Mouse (Mus musculus) mouse trophoblast stem cell (cell line): ENCODE results near the gene Mamdc2.

Experiments used
- in situ Hi-C, 2 experiments: fragments of 300-500 bp; cut with MseI, MboI; formaldehyde crosslinking; loops; 2 replicates in 1 of 2; 3 replicates in 1 of 2; pipeline ENCODE4 v1.15.1; 2025

The Mamdc2 gene

GRCm38 (mm10) chr19:23435731-23436130 is 12.5 kb downstream of the Mamdc2 start:
- in situ Hi-C loops = no loop called here

- in situ Hi-C loops = no loop called here
Observed at GRCm38 (mm10) chr19:23434433-23434832, 13.8 kb downstream of the Mamdc2 start.

DNA sequence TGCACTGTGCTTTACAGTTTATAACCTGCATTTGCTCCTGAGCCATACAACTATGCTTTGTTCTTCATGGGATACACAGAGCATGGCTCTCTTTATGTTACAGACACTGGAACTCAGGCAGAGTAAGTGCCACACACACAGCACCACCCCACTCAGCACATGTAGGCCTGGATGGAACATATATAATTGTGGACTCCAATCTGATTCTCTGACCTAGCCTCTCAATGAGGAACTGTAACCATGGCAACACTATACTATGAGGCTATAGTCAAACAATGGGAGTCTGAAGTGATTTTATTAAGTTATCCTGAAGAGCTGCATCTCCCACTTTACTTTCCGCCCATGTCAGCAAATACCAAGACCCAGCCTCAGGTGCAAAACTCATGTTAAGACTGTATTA is 30.6 kb downstream of the Mamdc2 start:
- in situ Hi-C loops = no loop called here

DNA sequence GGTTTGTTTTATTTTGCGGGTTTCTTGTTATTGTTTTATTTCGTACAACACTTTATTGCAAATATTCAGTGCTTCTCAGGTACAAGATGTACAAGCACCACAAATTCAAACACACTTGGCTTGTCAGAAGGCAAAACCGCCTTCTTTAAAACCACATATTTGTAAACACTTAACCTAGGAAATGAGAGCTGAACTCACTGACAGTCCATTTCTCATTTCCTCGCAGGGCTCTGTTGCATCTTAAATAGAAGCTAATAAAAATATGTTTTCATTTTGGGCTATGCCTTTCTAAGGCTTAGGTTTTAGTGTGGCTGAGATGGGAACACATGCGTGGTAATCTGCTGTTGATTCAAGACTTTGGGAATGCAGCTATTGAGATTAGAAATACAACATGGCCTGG is 37.4 kb downstream of the Mamdc2 start:
- in situ Hi-C loops = no loop called here

GRCm38 (mm10) chr19:23410328-23410727 is 37.9 kb downstream of the Mamdc2 start:
- in situ Hi-C loops = no loop called here

DNA sequence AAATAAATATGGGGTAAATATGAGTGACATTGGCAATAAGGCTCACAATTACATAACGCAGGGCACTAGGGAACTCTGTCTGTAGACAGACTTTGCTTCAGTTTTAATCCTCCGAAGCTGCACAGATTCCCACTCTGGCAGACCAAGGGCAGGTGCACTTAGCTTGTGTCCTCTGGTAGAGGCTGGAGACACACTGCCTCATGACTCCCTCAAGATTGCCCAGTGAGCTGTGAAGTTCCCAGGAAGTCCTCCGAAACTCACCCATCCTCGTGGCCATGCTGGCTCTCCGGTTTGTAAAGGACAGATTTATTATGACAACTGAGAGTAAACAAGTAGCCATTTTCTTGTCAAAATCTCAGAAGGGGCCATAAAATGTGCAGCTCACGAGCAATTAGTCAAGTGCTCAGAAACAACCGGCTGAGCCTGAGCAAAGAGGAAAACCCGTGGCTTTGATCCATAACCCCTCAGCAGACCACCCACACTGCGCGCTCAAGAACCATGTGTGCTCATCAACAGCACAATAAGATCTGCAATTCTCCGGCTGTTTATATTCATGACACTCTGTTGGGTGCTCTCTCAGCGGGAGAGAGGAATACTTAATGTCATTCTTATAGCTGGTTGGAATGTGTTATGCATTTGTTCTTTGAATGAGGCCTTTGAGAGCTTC is 46.6 kb downstream of the Mamdc2 start:
- in situ Hi-C loops = no loop called here

GRCm38 (mm10) chr19:23400485-23400884 is 47.8 kb downstream of the Mamdc2 start:
- in situ Hi-C loops = no loop called here

DNA sequence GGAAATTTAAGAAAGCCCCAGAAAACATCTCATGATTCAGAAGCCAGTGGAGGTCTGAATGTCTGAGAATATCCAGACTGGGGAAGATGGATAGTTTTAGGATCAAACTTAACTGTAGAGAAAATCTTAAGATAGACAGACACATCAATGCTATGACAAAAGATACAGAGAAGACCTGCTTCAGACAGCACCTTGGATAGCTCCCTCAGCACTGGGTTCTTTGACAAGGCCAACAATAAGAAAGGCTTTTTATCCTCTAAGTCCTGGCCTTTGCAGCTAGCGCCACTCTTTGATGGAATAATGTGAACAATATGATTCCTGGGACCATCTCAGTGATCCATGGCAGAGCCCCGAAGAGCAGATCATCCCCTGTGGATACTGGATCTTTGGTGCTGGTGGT is 52.3 kb downstream of the Mamdc2 start:
- in situ Hi-C loops = no loop called here

DNA sequence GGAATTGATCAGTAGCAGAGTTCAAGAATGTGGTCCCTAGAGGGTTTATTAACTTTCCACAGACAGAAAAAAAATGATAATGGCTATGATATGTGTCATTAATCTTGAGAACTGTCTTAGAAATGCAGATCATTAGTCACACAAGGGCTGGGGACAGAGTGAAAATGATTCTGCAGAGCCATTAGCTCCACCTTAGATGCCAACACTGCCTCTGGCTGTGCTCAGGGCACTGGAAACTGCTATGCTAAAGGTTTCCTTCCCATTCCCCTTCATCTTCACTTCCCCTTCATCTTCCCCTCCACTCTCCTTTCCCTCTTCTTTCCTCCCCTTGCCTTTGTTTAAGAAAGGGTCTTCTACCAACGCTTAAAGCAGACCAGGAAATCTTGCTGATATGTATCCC is 53.6 kb downstream of the Mamdc2 start:
- in situ Hi-C loops = no loop called here

DNA sequence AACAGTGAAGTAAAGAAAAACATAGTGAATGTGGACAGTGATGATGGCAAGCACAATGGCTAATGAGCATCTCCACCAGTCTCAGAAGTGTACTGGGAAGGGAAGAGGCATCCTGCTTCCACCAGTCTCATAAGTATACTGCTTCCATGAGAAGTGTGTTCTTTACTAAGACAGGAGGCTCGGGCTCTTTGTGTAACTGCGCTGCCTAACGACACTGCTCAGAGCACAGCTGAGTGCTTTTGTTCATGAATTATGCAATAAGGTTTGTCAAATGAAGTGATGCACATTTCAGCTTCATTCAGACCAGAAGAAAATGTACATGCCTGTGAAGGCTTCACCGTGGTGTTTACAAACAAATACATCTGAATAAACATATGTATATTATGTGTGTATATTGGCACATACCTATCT is 59.4 kb downstream of the Mamdc2 start:
- in situ Hi-C loops = no loop called here

DNA sequence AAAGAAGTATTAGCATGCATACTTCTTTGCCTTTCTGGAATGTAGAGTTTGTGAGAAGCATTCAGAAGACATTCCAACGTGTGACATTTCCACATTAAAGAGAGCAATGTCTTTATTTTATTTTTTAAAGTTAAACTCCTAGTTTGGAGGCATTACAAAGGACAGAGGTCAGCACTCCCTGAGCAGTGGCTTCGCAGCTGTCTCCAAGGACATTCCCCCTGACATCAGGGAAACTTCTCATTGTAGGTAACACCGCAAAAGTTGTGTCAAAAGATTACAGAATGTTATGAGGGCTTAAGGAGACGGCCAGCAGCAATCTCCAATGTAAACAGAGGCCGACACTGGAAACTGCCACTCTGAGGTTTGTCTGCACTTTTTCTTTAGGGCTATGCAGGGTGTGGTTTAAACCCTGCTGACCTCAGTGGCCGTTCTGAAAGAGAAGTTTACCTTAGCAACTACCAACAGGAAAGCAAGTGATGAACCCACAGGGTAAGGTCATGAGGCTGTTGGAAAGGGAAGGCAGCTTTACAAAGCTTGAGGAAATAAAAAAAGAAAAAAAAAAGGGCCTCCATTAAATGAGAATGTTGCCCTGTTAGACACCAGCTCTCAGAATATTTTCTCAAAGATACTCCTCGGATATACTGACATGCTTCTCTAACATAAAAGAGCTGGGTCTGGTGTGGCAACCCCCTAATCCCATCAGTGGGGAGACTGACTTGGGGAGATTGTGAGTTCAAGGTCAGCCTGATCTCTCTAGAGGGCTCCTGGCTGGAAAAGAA is 60.0 kb downstream of the Mamdc2 start:
- in situ Hi-C loops = no loop called here

GRCm38 (mm10) chr19:23382396-23382795 is 65.8 kb downstream of the Mamdc2 start:
- in situ Hi-C loops = no loop called here

DNA sequence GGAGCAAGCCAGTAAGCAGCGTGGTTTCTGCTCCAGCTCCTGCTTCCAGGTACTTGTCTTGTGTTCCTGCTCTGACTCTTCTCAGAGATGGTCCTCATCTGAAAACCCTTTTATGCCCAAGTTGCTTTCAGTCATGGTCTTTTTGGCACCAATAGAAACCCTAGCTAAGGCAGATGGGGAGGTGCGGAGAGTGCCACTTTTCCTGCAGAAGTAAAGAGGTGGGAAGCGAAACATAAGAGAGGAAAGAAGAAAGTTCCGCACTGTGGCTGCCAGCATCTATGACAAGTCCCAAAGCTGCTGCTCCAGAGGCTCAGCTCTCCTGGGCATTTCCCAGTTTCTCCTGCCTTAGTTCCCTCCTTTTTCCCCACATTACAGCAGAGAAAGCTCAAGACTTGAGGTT is 67.3 kb downstream of the Mamdc2 start:
- in situ Hi-C loops = no loop called here

- in situ Hi-C loops = loop anchor here (10.0 kb wide), 2 partner anchors 135 to 145 kb away; no protein-coding TSS in a partner anchor
Observed at GRCm38 (mm10) chr19:23379752-23380504, 68.3 kb downstream of the Mamdc2 start.

DNA sequence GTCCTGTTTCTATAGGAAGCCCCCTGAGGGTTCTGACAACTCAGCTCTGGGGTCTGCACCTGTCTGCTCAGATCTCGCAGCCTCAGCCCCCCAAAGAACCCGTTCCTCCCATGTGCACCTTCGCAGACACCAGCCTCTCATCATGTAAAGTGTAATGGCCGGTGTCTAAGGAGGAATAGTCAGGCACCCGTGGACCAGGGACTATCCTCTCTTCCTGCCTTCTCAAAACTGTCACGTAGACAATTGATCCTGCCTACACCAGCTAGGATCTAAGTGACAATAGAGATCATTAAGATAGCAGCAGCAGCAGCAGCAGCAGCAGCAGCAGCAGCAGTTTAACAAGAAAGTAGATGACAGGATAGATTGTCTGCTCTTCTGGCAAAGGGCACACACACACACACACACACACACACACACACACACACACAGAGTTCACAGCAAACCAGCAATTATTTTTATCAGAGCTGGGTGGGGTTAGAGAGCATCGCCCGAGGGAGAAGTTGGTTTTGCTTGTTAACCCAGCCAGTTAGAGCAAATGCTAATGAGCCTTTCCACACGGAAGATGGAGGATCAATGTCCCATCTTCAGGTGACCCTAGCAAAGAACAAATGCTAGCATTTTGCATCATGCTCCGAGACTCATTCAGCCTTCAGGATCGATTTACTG is 71.6 kb downstream of the Mamdc2 start:
- in situ Hi-C loops = loop anchor here (10.0 kb wide), 2 partner anchors 138 to 148 kb away; no protein-coding TSS in a partner anchor

GRCm38 (mm10) chr19:23374941-23375656 is 73.1 kb downstream of the Mamdc2 start:
- in situ Hi-C loops = loop anchor here (10.0 kb wide), 2 partner anchors 140 to 150 kb away; no protein-coding TSS in a partner anchor

GRCm38 (mm10) chr19:23373728-23374127 is 74.5 kb downstream of the Mamdc2 start:
- in situ Hi-C loops = loop anchor here (10.0 kb wide), 2 partner anchors 141 to 151 kb away; no protein-coding TSS in a partner anchor

- in situ Hi-C loops = loop anchor here (10.0 kb wide), 2 partner anchors 142 to 152 kb away; no protein-coding TSS in a partner anchor
Observed at GRCm38 (mm10) chr19:23373287-23373686, 75.0 kb downstream of the Mamdc2 start.

DNA sequence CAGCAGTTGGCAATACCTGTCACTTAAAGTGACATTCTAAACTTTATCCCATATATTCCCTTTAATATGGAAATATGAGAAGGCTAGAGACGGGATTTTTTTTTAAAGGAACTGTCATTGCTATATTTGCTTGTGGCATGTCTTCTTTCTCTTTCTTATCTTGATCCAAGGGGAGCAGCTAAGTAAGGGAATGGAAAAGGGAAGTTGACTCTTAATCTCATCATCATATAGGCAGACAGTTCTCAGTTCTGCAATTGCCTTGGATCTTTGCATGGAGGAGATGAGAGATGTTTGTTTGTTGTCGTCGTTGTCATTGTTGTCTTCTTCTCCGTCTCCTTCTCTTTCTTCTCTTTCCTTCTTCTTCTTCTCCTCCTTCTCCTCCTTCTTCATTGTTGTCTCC is 79.0 kb downstream of the Mamdc2 start:
- in situ Hi-C loops = no loop called here

DNA sequence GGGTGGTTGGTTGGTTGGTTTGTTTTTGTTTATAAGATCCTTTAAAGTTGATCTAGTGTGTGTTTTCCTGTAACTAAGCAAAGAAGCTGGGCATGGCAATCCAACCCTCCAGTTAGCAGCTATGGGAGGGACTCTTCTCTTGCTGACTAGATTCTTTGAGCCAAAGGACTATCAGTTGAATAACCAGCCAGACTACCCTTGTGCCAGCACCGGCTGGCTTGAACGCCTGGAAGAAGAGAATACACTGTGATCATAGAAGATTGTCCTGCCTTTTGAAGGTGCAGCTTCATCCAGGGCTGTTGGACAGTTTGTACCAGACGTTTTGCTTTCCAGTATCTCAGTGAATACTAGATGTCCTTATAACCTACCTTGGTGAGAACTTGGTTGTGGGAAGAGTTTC is 86.2 kb downstream of the Mamdc2 start:
- in situ Hi-C loops = no loop called here

DNA sequence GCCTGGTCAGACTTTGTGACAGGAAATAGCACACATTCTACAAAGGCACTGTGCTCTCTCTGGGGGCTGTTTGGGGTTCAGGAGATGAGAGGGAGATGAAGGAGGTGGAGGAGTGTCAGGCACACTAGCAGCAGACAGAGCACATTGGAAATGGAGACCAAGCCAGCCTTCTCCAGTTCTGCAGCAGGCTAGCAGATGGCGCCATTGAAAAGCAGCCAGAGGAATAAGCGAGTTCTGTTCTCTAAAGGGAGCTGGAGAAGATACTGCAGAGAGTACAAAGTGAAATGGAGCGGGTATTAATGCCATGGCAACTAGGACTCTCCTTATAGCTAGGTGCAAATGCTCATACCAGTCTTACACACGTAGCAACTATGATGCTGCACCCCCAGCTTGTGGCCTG is 87.1 kb downstream of the Mamdc2 start:
- in situ Hi-C loops = no loop called here
